Mouse (Mus musculus) ES-E14 (cell line): ENCODE data around the gene Elp5. TPM values are rescaled to one million over a fixed set of nuclear protein-coding genes. Genes with fewer than 3 reads are reported as not detected.

Experiments
- DNase-seq: peaks from one replicate; pipeline ENCODE4 v3.0.0-alpha.2; 2013; ENCODE audit warnings: low read depth, low spot score
- H3K27ac ChIP-seq: 2 replicates; pipeline ENCODE4 v1.5.1; 2012; ENCODE audit warnings: low read depth, mild to moderate bottlenecking, low read length, moderate library complexity, mixed read lengths; ENCODE audit not compliant: poor library complexity, insufficient read depth, severe bottlenecking
- H3K36me3 ChIP-seq: 2 replicates; pipeline ENCODE4 v1.6.1; 2012; ENCODE audit warnings: mild to moderate bottlenecking, low read length, moderate library complexity, mixed read lengths; ENCODE audit not compliant: control insufficient read depth, poor library complexity, insufficient read depth, severe bottlenecking
- H3K4me1 ChIP-seq, 2 experiments: fragments of 150-350 bp in 1 of 2; sonication (generic) in 1 of 2; 2 replicates each; pipeline ENCODE4 v1.6.1; 2012; ENCODE audit warnings: low read length in 2 of 2, mild to moderate bottlenecking in 1 of 2, mixed read lengths in 1 of 2; ENCODE audit not compliant: control insufficient read depth in 2 of 2, insufficient read depth in 2 of 2, poor library complexity in 1 of 2
- H3K4me3 ChIP-seq, 2 experiments: fragments of 150-350 bp in 1 of 2; sonication (generic) in 1 of 2; 2 replicates each; pipeline ENCODE4 v1.5.1; 2012; ENCODE audit warnings: low read length in 2 of 2, low read depth in 1 of 2, mild to moderate bottlenecking in 1 of 2, mixed read lengths in 1 of 2; ENCODE audit not compliant: insufficient read depth in 1 of 2, poor library complexity in 1 of 2, severe bottlenecking in 1 of 2
- H3K9ac ChIP-seq: 2 replicates; pipeline ENCODE4 v1.6.1; 2012; ENCODE audit warnings: low read depth, mild to moderate bottlenecking, low read length, mixed read lengths; ENCODE audit not compliant: poor library complexity, insufficient read depth, severe bottlenecking
- H3K9me3 ChIP-seq: fragments of 150-350 bp; sonication (generic); 2 replicates; pipeline ENCODE4 v1.6.1; 2012; ENCODE audit warnings: low read depth, mild to moderate bottlenecking, low read length; ENCODE audit not compliant: control insufficient read depth, insufficient read depth
- CHD2 ChIP-seq: IDR thresholded peaks from 2 replicates; pipeline ENCODE4 v1.6.1; 2014; ENCODE audit warnings: mild to moderate bottlenecking, low read depth, low read length, inconsistent platforms
- HCFC1 ChIP-seq: IDR thresholded peaks from 2 replicates; pipeline ENCODE4 v1.6.1; 2012; ENCODE audit warnings: low read length, inconsistent platforms, borderline replicate concordance; ENCODE audit not compliant: insufficient read depth
- MAFK ChIP-seq: IDR thresholded peaks from 2 replicates; pipeline ENCODE4 v1.6.1; 2014; ENCODE audit warnings: mild to moderate bottlenecking, low read depth, low read length, inconsistent platforms; ENCODE audit not compliant: insufficient read depth
- ZC3H11A ChIP-seq: IDR thresholded peaks from 2 replicates; pipeline ENCODE4 v1.6.1; 2012; ENCODE audit warnings: low read depth, mild to moderate bottlenecking, inconsistent platforms, low read length, borderline replicate concordance
- ZNF384 ChIP-seq: IDR thresholded peaks from 2 replicates; pipeline ENCODE4 v1.6.1; 2012; ENCODE audit warnings: low read depth, low read length, inconsistent platforms
- in situ Hi-C, 2 experiments: fragments of 600-800 bp; cut with MboI; formaldehyde crosslinking; loops; one replicate each; pipeline ENCODE4 v1.15.1; 2025; ENCODE audit warnings: low sequenced_read_pairs in 2 of 2, inconsistent platforms in 1 of 2; ENCODE audit not compliant: unreplicated experiment in 2 of 2
- total RNA-seq: library from RNA; depleted of rRNA; stranded (reverse); fragments of 300-350 nt; gene quantifications from 2 replicates; pipeline ENCODE4 v1.2.3, GENCODE M21; 2012; rRNA removed

Elp5 gene
- total RNA-seq, 1 experiment, result 87.9 TPM

DNA sequence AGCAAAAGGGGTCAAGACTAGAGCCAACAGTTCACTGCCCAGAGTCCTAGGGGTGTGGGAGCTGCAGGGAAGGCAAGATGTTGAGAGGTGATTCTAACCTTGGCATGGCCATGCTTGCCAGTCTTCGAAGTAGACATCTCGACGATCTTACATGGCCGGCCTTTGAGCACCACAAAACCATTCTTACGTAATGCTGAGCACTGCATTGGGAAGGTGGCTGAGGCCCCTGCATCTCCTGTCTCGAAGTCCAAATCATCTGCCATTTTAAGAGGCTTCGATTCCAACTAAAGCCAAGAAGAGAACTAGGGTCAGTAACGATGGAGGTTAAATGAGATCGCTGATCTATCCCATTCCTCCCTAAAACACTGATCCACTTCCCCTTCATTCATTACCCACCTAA is 63.3 kb downstream of the Elp5 start:
- peak overlapping the region; percentile 82 to 99 for H3K4me3 ChIP-seq
- H3K27ac ChIP-seq, result no peak overlapping the region
- peak overlapping the region; percentile 18; the same call in 1 of the 2 replicates for H3K9ac ChIP-seq
- peaks cover 0 to 14% of the 10 kb centered on the region in 2 experiments; a peak in 1 of 4 replicates for H3K4me1 ChIP-seq
- DNase-seq, result no peak
- TF ChIP-seq MAFK (no peak), CHD2 (no peak), ZNF384 (no peak), HCFC1 (no peak), ZC3H11A (no peak)
- peaks cover 49% of the 10 kb centered on the region for H3K36me3 ChIP-seq
- no peaks in the 10 kb centered on the region for H3K9me3 ChIP-seq
- in situ Hi-C loops, result no loop called here

Other genes starting within 250 kb of the Elp5 start
- 71.9 and 74.2 TPM in 2 replicates for gene Polr2a, start 223.9 kb downstream of the Elp5 start, total RNA-seq
- gene Slc35g3, start 220.5 kb downstream of the Elp5 start, total RNA-seq, result 0.22 and 0.48 TPM in 2 replicates
- 1.6 and 3.0 TPM in 2 replicates for gene Zbtb4, start 216.6 kb downstream of the Elp5 start, total RNA-seq
- 3.8 and 5.7 TPM in 2 replicates for gene Chrnb1, start 186.6 kb downstream of the Elp5 start, total RNA-seq
- gene Fgf11, start 180.7 kb downstream of the Elp5 start, total RNA-seq, result 0.31 and 0.42 TPM in 2 replicates
- gene Tmem102, start 176.9 kb downstream of the Elp5 start, total RNA-seq, result 1.3 and 1.8 TPM in 2 replicates
- not detected in 2 replicates for gene Gm39566, start 167.2 kb downstream of the Elp5 start, total RNA-seq
- not detected in 2 replicates for gene Spem2, start 164.1 kb downstream of the Elp5 start, total RNA-seq
- gene Spem1, start 160.3 kb downstream of the Elp5 start, total RNA-seq, result 0.27 TPM in 1 of 2 replicates, not detected in the other
- gene Nlgn2, start 144.7 kb downstream of the Elp5 start, total RNA-seq, result 8.9 and 9.5 TPM in 2 replicates
- gene Tmem256, start 144.0 kb downstream of the Elp5 start, total RNA-seq, result 88.9 and 90.7 TPM in 2 replicates
- gene Plscr3, start 136.1 kb downstream of the Elp5 start, total RNA-seq, result 7.0 and 7.2 TPM in 2 replicates
- 3.4 and 8.1 TPM in 2 replicates for gene Tnk1, start 123.8 kb downstream of the Elp5 start, total RNA-seq
- gene Tmem95, start 104.5 kb downstream of the Elp5 start, total RNA-seq, result not detected in 2 replicates
- 3.1 and 5.4 TPM in 2 replicates for gene Kctd11, start 101.1 kb downstream of the Elp5 start, total RNA-seq
- 9.6 and 14.7 TPM in 2 replicates for gene Acap1, start 87.0 kb downstream of the Elp5 start, total RNA-seq
- 3.3 and 5.7 TPM in 2 replicates for gene 2810408A11Rik, start 81.5 kb downstream of the Elp5 start, total RNA-seq
- gene Neurl4, start 81.4 kb downstream of the Elp5 start, total RNA-seq, result 66.3 and 98.2 TPM in 2 replicates
- 14.3 and 15.5 TPM in 2 replicates for gene Gps2, start 68.6 kb downstream of the Elp5 start, total RNA-seq
- 754 and 926 TPM in 2 replicates for gene Eif5a, start 60.6 kb downstream of the Elp5 start, total RNA-seq
- gene Ybx2, start 46.7 kb downstream of the Elp5 start, total RNA-seq, result 3.9 and 6.1 TPM in 2 replicates
- 2.6 and 4.2 TPM in 2 replicates for gene Slc2a4, start 34.3 kb downstream of the Elp5 start, total RNA-seq
- gene Cldn7, start 17.7 kb downstream of the Elp5 start, total RNA-seq, result 24.9 and 38.7 TPM in 2 replicates
- gene Ctdnep1, start 1.4 kb downstream of the Elp5 start, total RNA-seq, result 33.3 and 41.2 TPM in 2 replicates
- gene Gabarap, start 8.6 kb upstream of the Elp5 start, total RNA-seq, result 57.7 and 70.6 TPM in 2 replicates
- gene Phf23, start 13.3 kb upstream of the Elp5 start, total RNA-seq, result 64.7 and 80.9 TPM in 2 replicates
- gene Dvl2, start 18.1 kb upstream of the Elp5 start, total RNA-seq, result 47.4 and 70.9 TPM in 2 replicates
- 32.5 and 48.7 TPM in 2 replicates for gene Acadvl, start 32.9 kb upstream of the Elp5 start, total RNA-seq
- gene Dlg4, start 34.4 kb upstream of the Elp5 start, total RNA-seq, result 10.8 and 11.4 TPM in 2 replicates
- gene Asgr1, start 71.6 kb upstream of the Elp5 start, total RNA-seq, result 0.58 TPM in 1 of 2 replicates, not detected in the other
- 2.0 and 2.1 TPM in 2 replicates for gene Asgr2, start 110.1 kb upstream of the Elp5 start, total RNA-seq
- 0.42 and 1.8 TPM in 2 replicates for gene Mgl2, start 147.8 kb upstream of the Elp5 start, total RNA-seq
- 2.1 and 2.2 TPM in 2 replicates for gene Clec10a, start 173.7 kb upstream of the Elp5 start, total RNA-seq
- 0.98 and 3.0 TPM in 2 replicates for gene Slc16a11, start 230.2 kb upstream of the Elp5 start, total RNA-seq
- gene Slc16a13, start 238.5 kb upstream of the Elp5 start, total RNA-seq, result 10.7 and 12.4 TPM in 2 replicates
- gene Bcl6b, start 247.3 kb upstream of the Elp5 start, total RNA-seq, result 5.2 and 7.1 TPM in 2 replicates